Mouse (Mus musculus) CH12.LX (cell line): ENCODE results near the gene Dscaml1.

ENCODE experiments used
- POLR2A ChIP-seq: IDR thresholded peaks from 2 replicates; pipeline ENCODE4 v1.6.1; 2011; ENCODE audit warnings: low read depth, mild to moderate bottlenecking, improper control_type of control experiment, low read length
- POLR2AphosphoS2 ChIP-seq: IDR thresholded peaks from 2 replicates; pipeline ENCODE4 v1.6.1; 2011; ENCODE audit warnings: low read depth, low read length, improper control_type of control experiment

- no peak for TF ChIP-seq POLR2AphosphoS2
- TF ChIP-seq POLR2A: no peak
Measured at GRCm38 (mm10) chr9:45787547-45787946, 361.1 kb downstream of the Dscaml1 start.
